Mouse (Mus musculus): Measurements from ENCODE around the gene Ube2t. TPM values are rescaled to one million over a fixed set of nuclear protein-coding genes. Genes with fewer than 3 reads are reported as not detected.

Gene Ube2t
- total RNA-seq, 1 experiment, result 29.7 TPM

DNA sequence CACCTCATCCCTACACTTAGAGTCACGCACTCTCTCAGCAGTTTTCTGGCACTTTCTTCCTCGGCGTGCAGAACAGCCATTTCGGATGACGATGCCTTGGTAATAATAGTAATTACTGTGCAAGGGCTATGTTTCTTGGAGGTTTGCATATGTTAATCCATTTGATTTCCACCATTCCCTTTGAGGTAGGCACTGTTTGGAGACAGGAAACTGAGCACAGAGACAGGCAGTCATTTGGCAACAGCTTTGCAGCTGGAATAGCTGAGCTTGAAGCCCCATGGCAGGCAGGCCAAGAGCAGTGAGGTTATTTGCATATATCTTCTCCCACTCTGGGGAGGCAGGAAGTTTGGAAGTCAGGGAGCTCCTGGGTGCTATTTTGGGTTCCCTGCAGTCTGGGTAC is 49.5 kb downstream of the Ube2t start:
- DNase-seq (ENCODE audit: low read depth, low spot score), result no peak
- H3K4me3 ChIP-seq (ENCODE audit: insufficient read depth in 1 of 2, low read depth in 1 of 2, low read length in 2 of 2, poor library complexity in 1 of 2, severe bottlenecking in 1 of 2), result no peak overlapping the region
- no peak overlapping the region for H3K27ac ChIP-seq (ENCODE audit: insufficient read depth, low read depth, low read length, poor library complexity, severe bottlenecking)
- no peak for TF ChIP-seq CHD2 (IDR thresholded peaks at IDR 0.05; ENCODE audit: low read depth, low read length)
- H3K9me3 ChIP-seq (ENCODE audit: control insufficient read depth, insufficient read depth, low read depth, low read length), result no peaks in the 10 kb centered on the region
- in situ Hi-C loops (cut with MboI; ENCODE audit: low sequenced_read_pairs in 2 of 2, unreplicated experiment in 2 of 2), result no loop called here
- no peak overlapping the region for H3K9ac ChIP-seq (ENCODE audit: insufficient read depth, low read depth, low read length, poor library complexity, severe bottlenecking)
- no peaks in the 10 kb centered on the region for H3K36me3 ChIP-seq (ENCODE audit: control insufficient read depth, insufficient read depth, low read length, poor library complexity, severe bottlenecking)
- H3K4me1 ChIP-seq (ENCODE audit: control insufficient read depth in 2 of 2, insufficient read depth in 2 of 2, low read length in 2 of 2, poor library complexity in 1 of 2), result no peaks in the 10 kb centered on the region

- Histone ChIP-seq H3K27ac (ENCODE audit: insufficient read depth, low read depth, low read length, poor library complexity, severe bottlenecking) (no peak overlapping the region), H3K9ac (ENCODE audit: insufficient read depth, low read depth, low read length, poor library complexity, severe bottlenecking) (no peak overlapping the region), H3K4me3 (ENCODE audit: insufficient read depth in 1 of 2, low read depth in 1 of 2, low read length in 2 of 2, poor library complexity in 1 of 2, severe bottlenecking in 1 of 2) (no peak overlapping the region), H3K4me1 (ENCODE audit: control insufficient read depth in 2 of 2, insufficient read depth in 2 of 2, low read length in 2 of 2, poor library complexity in 1 of 2) (no peaks in the 10 kb centered on the region; a peak in 1 of 4 replicates), H3K36me3 (ENCODE audit: control insufficient read depth, insufficient read depth, low read length, poor library complexity, severe bottlenecking) (no peaks in the 10 kb centered on the region), H3K9me3 (ENCODE audit: control insufficient read depth, insufficient read depth, low read depth, low read length) (no peaks in the 10 kb centered on the region)
- in situ Hi-C loops (cut with MboI; ENCODE audit: low sequenced_read_pairs in 2 of 2, unreplicated experiment in 2 of 2), result no loop called here
- DNase-seq (ENCODE audit: low read depth, low spot score), result no peak
- TF ChIP-seq MAFK (IDR thresholded peaks at IDR 0.05; ENCODE audit: insufficient read depth, low read depth, low read length), result no peak
- no peak for TF ChIP-seq CHD2 (IDR thresholded peaks at IDR 0.05; ENCODE audit: low read depth, low read length)
- no peak for TF ChIP-seq ZNF384 (IDR thresholded peaks at IDR 0.05; ENCODE audit: low read depth, low read length)
Measured at GRCm38 (mm10) chr1:135012472-135012871, 50.1 kb downstream of the Ube2t start.

DNA sequence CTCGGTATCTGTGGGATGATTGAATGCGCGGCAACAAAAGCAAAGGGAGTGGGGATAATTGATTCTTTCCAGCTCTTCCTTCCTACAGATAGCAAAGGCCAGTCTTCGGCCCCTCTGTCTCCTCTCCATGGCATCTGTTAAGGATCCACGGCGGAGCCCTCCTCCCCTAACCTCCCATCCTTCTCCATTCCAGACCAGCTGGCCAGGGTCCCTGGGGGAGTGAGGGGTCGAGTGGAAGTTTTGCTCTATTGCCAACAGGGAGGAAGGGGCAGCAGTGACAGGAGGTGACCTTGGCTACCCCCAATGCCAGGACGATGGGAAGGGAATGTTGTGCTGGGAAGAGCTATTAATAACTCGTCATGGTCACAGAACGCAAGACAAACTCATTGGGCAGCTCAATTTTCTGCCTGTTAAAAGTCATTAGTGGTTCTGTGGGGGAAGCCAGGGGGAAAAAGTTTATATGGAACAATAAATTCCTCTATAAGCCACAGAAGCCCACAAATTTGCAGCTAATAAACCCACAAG is 52.6 kb downstream of the Ube2t start:
- TF ChIP-seq HCFC1 (IDR thresholded peaks at IDR 0.05; ENCODE audit: borderline replicate concordance, insufficient read depth, low read length) (no peak), MAFK (IDR thresholded peaks at IDR 0.05; ENCODE audit: insufficient read depth, low read depth, low read length) (no peak), ZNF384 (IDR thresholded peaks at IDR 0.05; ENCODE audit: low read depth, low read length) (no peak), CHD2 (IDR thresholded peaks at IDR 0.05; ENCODE audit: low read depth, low read length) (no peak), ZC3H11A (IDR thresholded peaks at IDR 0.05; ENCODE audit: borderline replicate concordance, low read depth, low read length) (no peak)
- Histone ChIP-seq H3K27ac (ENCODE audit: insufficient read depth, low read depth, low read length, poor library complexity, severe bottlenecking) (no peak overlapping the region), H3K36me3 (ENCODE audit: control insufficient read depth, insufficient read depth, low read length, poor library complexity, severe bottlenecking) (no peaks in the 10 kb centered on the region), H3K4me1 (ENCODE audit: control insufficient read depth in 2 of 2, insufficient read depth in 2 of 2, low read length in 2 of 2, poor library complexity in 1 of 2) (no peaks in the 10 kb centered on the region; a peak in 1 of 4 replicates), H3K4me3 (ENCODE audit: insufficient read depth in 1 of 2, low read depth in 1 of 2, low read length in 2 of 2, poor library complexity in 1 of 2, severe bottlenecking in 1 of 2) (no peak overlapping the region), H3K9ac (ENCODE audit: insufficient read depth, low read depth, low read length, poor library complexity, severe bottlenecking) (no peak overlapping the region), H3K9me3 (ENCODE audit: control insufficient read depth, insufficient read depth, low read depth, low read length) (no peaks in the 10 kb centered on the region)
- no peak for DNase-seq (ENCODE audit: low read depth, low spot score)
- in situ Hi-C loops (cut with MboI; ENCODE audit: low sequenced_read_pairs in 2 of 2, unreplicated experiment in 2 of 2), result no loop called here

GRCm38 (mm10) chr1:135016907-135017655 is 54.7 kb downstream of the Ube2t start:
- Histone ChIP-seq H3K27ac (ENCODE audit: insufficient read depth, low read depth, low read length, poor library complexity, severe bottlenecking) (no peak overlapping the region), H3K4me3 (ENCODE audit: insufficient read depth in 1 of 2, low read depth in 1 of 2, low read length in 2 of 2, poor library complexity in 1 of 2, severe bottlenecking in 1 of 2) (no peak overlapping the region), H3K36me3 (ENCODE audit: control insufficient read depth, insufficient read depth, low read length, poor library complexity, severe bottlenecking) (no peaks in the 10 kb centered on the region), H3K9ac (ENCODE audit: insufficient read depth, low read depth, low read length, poor library complexity, severe bottlenecking) (no peak overlapping the region), H3K4me1 (ENCODE audit: control insufficient read depth in 2 of 2, insufficient read depth in 2 of 2, low read length in 2 of 2, poor library complexity in 1 of 2) (no peaks in the 10 kb centered on the region; a peak in 1 of 4 replicates), H3K9me3 (ENCODE audit: control insufficient read depth, insufficient read depth, low read depth, low read length) (no peaks in the 10 kb centered on the region)
- TF ChIP-seq MAFK (IDR thresholded peaks at IDR 0.05; ENCODE audit: insufficient read depth, low read depth, low read length), result no peak
- TF ChIP-seq ZC3H11A (IDR thresholded peaks at IDR 0.05; ENCODE audit: borderline replicate concordance, low read depth, low read length), result no peak
- no peak for TF ChIP-seq HCFC1 (IDR thresholded peaks at IDR 0.05; ENCODE audit: borderline replicate concordance, insufficient read depth, low read length)
- no peak for TF ChIP-seq CHD2 (IDR thresholded peaks at IDR 0.05; ENCODE audit: low read depth, low read length)
- no peak for TF ChIP-seq ZNF384 (IDR thresholded peaks at IDR 0.05; ENCODE audit: low read depth, low read length)
- in situ Hi-C loops (cut with MboI; ENCODE audit: low sequenced_read_pairs in 2 of 2, unreplicated experiment in 2 of 2), result no loop called here
- no peak for DNase-seq (ENCODE audit: low read depth, low spot score)

DNA sequence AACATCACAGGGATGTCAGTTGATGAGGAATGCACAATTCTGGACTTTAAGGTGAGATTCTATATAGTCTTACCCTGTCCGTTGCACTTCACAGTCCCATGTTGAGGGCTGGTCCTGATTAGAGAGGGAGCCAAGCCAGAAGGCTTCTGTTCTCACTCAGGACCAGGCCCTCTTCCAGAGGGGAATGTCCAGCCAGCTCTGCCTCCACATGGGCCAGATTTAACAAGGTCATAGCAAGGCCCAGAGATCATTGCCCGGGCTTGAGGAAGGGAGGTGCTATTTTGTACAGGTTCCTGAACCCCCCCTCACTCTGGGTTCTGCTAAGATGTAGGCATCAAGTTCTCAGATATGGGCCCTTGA is 55.3 kb downstream of the Ube2t start:
- in situ Hi-C loops (cut with MboI; ENCODE audit: low sequenced_read_pairs in 2 of 2, unreplicated experiment in 2 of 2), result no loop called here
- Histone ChIP-seq H3K36me3 (ENCODE audit: control insufficient read depth, insufficient read depth, low read length, poor library complexity, severe bottlenecking) (no peaks in the 10 kb centered on the region), H3K9me3 (ENCODE audit: control insufficient read depth, insufficient read depth, low read depth, low read length) (no peaks in the 10 kb centered on the region), H3K27ac (ENCODE audit: insufficient read depth, low read depth, low read length, poor library complexity, severe bottlenecking) (no peak overlapping the region), H3K4me3 (ENCODE audit: insufficient read depth in 1 of 2, low read depth in 1 of 2, low read length in 2 of 2, poor library complexity in 1 of 2, severe bottlenecking in 1 of 2) (no peak overlapping the region), H3K9ac (ENCODE audit: insufficient read depth, low read depth, low read length, poor library complexity, severe bottlenecking) (no peak overlapping the region), H3K4me1 (ENCODE audit: control insufficient read depth in 2 of 2, insufficient read depth in 2 of 2, low read length in 2 of 2, poor library complexity in 1 of 2) (no peaks in the 10 kb centered on the region; a peak in 1 of 4 replicates)
- TF ChIP-seq ZC3H11A (IDR thresholded peaks at IDR 0.05; ENCODE audit: borderline replicate concordance, low read depth, low read length), result no peak
- TF ChIP-seq ZNF384 (IDR thresholded peaks at IDR 0.05; ENCODE audit: low read depth, low read length), result no peak
- TF ChIP-seq HCFC1 (IDR thresholded peaks at IDR 0.05; ENCODE audit: borderline replicate concordance, insufficient read depth, low read length), result no peak
- TF ChIP-seq MAFK (IDR thresholded peaks at IDR 0.05; ENCODE audit: insufficient read depth, low read depth, low read length), result no peak
- no peak for DNase-seq (ENCODE audit: low read depth, low spot score)

Data from ES-E14 (cell line).